Mouse (Mus musculus) kidney, postnatal 25 days (tissue): ENCODE results near the gene Raver1.

ENCODE experiments used
- DNase-seq, 2 experiments: peaks; one replicate each; pipeline ENCODE4 v3.0.0; 2021; ENCODE audit warnings: mixed read lengths in 2 of 2

Gene Raver1

GRCm38 (mm10) chr9:21039779-21040178, 52.0 kb downstream of the Raver1 start:
- no peak for DNase-seq

DNA sequence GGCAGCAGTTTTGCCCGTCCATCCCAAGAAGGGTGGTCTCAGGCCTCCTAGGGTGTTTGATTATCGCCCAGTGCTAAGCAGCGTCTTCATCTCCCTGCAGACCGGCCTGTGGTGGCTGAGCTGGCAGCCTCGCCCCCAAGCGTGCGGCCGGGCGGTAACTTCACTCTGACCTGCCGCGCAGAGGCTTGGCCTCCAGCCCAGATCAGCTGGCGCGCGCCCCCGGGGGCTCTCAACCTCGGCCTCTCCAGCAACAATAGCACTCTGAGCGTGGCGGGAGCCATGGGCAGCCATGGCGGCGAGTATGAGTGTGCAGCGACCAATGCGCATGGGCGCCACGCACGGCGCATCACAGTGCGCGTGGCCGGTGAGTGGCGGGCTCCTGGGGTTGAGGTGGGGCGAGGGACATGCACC, 54.3 kb downstream of the Raver1 start:
- peak; percentile 24 to 44 for DNase-seq

DNA sequence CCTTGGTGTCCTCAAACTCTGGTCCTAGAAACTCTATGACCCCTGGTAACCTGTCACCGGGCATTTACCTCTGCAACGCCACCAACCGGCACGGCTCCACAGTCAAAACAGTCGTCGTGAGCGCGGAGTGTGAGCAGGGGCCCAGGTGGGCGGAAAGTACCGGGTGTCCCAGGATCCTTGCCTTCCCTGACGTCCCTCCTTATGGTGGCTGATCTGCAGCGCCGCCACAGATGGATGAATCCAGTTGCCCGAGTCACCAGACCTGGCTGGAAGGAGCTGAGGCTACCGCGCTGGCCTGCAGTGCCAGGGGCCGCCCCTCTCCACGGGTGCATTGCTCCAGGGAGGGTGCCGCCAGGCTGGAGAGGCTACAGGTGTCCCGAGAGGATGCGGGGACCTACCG, 55.1 kb downstream of the Raver1 start:
- DNase-seq = no peak

DNA sequence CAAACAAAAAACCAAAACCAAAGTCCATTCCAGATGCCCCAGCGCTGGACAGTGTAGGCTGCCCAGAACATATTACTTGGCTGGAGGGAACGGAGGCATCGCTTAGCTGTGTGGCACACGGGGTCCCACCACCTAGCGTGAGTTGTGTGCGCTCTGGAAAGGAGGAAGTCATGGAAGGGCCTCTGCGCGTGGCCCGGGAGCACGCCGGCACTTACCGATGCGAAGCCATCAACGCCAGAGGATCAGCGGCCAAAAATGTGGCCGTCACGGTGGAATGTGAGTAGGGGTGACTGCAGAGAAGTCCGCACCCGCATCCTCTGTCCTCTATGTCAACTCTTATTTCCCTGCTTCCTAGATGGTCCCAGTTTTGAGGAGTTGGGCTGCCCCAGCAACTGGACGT, 55.6 kb downstream of the Raver1 start:
- no peak for DNase-seq

GRCm38 (mm10) chr9:21035586-21035985, 56.2 kb downstream of the Raver1 start:
- no peak for DNase-seq

GRCm38 (mm10) chr9:21034481-21035085, 57.2 kb downstream of the Raver1 start:
- DNase-seq = no peak

DNA sequence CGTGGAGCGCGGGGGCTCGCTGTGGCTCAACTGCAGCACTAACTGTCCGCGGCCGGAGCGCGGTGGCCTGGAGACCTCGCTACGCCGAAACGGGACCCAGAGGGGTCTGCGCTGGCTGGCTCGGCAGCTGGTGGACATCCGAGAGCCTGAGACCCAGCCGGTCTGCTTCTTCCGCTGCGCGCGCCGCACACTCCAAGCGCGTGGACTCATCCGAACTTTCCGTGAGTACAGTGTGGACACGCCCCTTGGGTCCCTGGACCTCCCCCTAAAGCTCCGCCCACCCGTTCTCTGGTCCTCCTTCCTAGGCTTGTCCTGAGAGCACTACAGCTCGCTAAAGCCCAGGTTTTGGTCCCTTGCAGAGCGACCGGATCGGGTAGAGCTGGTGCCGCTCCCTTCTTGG, 58.7 kb downstream of the Raver1 start:
- peak; percentile 94 to 95 for DNase-seq

DNA sequence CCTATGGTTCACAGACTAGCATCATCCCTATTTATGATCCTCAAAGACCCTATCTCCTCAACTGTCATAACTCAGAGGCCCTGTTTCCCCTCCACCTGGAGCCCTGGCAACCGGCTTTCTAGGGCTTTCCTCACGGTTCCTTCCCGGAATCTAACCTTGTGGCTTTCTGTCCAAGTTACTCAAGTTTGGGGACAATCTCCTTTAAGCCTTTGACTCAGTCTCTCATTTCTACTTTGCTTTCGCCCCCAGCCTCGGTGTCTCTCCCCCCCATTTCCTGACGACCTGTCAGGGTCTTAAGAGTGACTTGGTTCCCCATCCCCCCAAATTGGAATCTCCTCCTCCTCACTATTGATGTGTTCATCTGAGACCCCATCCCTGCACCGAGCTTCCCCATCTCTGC, 59.3 kb downstream of the Raver1 start:
- no peak for DNase-seq

DNA sequence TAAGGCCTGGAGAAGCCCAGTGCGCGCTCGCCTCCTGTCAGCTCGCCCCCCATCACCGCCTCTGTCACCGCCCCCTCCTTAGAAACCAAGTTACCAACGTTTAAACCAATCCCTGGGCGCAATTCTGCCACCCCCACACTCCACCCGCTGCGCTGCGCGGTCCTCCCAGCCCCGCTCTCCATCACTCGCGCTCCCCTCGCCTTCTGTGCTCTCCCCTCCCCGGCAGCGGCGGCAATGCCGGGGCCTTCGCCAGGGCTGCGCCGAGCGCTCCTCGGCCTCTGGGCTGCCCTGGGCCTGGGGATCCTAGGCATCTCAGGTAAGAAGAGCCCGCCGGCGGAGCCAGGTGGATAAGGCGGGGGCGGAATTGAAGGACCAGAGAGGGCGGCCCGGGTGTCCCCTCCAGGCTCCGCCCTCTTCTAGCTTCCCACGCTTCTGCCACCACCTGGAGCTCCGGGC, 59.9 kb downstream of the Raver1 start, which contains the start of gene Icam5:
TSS of gene Icam5 (plus strand) at position 178 of the 456 bp plus-strand sequence.
- DNase-seq = peak in 1 of 2 experiments; percentile 60

DNA sequence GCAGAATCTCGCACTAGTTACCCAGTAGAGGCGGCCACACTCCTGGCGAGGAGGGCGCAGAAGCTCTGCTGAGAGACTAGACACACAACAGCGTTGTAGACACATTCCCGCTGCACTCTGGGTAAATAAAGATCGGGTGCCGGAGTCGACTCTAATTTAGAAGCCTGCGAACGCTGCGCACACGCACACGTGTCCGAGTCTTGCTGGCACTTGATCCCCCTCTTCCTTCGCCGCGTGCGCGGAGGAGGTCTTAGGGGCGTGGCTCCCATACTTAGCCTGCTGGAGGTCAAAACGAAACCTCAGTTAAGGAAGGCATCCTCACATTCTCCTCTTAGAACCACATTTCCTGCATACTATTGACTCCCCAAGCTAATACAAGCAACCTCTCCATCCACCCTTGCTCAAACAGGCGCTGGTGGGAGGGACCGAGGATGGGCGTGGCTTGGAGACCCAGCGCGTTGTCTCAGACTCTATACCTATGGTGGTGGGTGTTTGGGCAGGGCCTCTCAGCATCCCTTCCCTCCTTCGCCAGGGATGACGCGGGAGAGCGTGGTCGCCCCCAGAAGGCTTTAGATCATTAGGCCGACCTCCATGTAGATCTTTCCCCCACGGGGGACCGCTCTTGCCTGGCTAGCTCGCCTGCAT, 60.4 kb downstream of the Raver1 start:
- DNase-seq = peak; percentile 57 to 76

DNA sequence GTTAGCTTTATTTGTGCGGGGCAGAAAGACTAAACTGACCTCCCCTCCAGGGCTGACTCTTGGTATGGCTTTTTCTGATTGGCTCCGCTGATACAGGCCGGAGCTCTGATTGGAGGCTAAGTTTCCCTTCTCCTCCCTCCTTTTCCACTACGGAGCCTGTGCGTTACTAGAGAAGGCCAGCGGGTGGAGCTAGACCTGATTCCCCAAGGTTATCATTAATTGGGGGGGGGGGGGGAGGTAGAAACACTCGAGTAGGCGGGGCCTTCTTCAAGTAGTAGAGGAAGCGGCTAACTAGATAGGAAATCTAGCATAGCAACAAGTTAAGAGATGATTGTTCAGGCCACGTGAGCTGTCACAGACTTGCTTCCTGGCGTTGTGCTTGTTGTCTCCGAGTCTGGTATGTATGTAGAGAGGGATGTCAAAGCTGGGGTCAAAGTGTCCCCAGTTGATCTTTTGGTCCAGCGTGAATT, 61.0 kb downstream of the Raver1 start:
- DNase-seq = peak; percentile 95 to 96

GRCm38 (mm10) chr9:21030055-21030600, 61.7 kb downstream of the Raver1 start:
- DNase-seq = no peak

- DNase-seq = peak; percentile 88
Measured at GRCm38 (mm10) chr9:21029291-21030054, 62.3 kb downstream of the Raver1 start, which contains the start of gene Icam4. Gene Icam4 (plus strand): TSS chr9:21029373.

DNA sequence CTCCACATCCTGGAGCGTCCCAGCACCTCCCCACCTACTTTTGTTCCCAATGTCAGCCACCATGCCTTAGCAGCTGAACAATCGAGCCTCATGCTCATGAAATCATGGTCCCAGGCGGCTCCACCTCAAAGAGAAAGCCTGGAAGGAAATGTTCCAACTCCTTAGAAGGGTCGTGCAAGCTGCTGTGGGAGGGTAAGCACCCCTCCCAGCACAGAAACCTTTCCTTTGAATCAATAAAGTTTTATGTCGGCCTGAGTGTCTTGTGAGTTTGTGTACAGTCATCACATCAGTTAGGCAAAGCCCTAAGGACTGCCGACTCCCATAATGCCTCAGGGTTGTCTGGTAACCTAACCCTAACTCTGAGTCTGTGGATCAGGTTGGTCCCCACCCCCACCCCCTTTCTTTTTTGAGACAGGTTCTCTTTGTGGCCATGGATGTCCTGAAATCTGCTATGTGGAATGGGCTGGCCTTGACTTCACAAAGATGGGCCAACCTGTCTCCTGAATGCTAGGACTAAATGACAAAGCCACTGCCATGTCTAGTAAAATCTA, 63.2 kb downstream of the Raver1 start:
- DNase-seq = no peak

DNA sequence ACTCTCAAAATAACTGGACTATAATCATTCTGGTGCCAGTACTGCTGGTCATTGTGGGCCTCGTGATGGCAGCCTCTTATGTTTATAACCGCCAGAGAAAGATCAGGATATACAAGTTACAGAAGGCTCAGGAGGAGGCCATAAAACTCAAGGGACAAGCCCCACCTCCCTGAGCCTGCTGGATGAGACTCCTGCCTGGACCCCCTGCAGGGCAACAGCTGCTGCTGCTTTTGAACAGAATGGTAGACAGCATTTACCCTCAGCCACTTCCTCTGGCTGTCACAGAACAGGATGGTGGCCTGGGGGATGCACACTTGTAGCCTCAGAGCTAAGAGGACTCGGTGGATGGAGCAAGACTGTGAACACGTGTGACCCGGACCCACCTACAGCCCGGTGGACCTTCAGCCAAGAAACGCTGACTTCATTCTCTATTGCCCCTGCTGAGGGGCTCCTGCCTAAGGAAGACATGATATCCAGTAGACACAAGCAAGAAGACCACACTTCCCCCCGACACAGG, 64.0 kb downstream of the Raver1 start:
- DNase-seq = no peak

DNA sequence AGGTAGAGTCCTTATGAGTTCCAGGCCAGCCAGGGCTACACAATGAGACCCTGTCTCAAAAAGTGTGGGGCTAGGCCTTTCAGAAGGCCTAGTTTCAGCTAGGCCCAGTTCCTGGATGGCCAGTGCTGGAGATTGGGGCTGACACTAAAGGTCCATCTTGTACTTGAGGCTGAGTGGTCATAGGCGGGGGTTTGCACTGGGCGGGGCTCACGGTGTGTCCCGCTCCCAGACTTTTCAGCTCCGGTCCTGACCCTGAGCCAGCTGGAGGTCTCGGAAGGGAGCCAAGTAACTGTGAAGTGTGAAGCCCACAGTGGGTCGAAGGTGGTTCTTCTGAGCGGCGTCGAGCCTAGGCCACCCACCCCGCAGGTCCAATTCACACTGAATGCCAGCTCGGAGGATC, 65.0 kb downstream of the Raver1 start:
- DNase-seq = no peak

GRCm38 (mm10) chr9:21025258-21025810, 66.5 kb downstream of the Raver1 start:
- no peak for DNase-seq
